Mouse (Mus musculus) limb, embryonic 10.5 days (tissue): Measurements from ENCODE around the gene Smim5. TPM values are rescaled to one million over a fixed set of nuclear protein-coding genes. Genes with fewer than 3 reads are reported as not detected.

ENCODE experiments used
- DNase-seq: peaks from one replicate; pipeline ENCODE4 v3.0.0-alpha.2; 2017; ENCODE audit warnings: low spot score
- H3K27ac ChIP-seq: fragments of 300-500 bp; sonication (generic); 2 replicates; pipeline ENCODE4 v1.5.1; 2016; ENCODE audit warnings: mild to moderate bottlenecking
- H3K27me3 ChIP-seq: fragments of 300-500 bp; sonication (generic); 2 replicates; pipeline ENCODE4 v1.6.1; 2016; ENCODE audit warnings: low read depth, mild to moderate bottlenecking; ENCODE audit not compliant: poor library complexity, severe bottlenecking
- H3K36me3 ChIP-seq: fragments of 300-500 bp; sonication (generic); 2 replicates; pipeline ENCODE4 v1.6.1; 2016; ENCODE audit warnings: mild to moderate bottlenecking, moderate library complexity
- H3K4me1 ChIP-seq: fragments of 300-500 bp; sonication (generic); 2 replicates; pipeline ENCODE4 v1.6.1; 2016
- H3K4me3 ChIP-seq: fragments of 300-500 bp; sonication (generic); 2 replicates; pipeline ENCODE4 v1.5.1; 2016; ENCODE audit warnings: mild to moderate bottlenecking, moderate library complexity
- H3K9me3 ChIP-seq: fragments of 300-500 bp; sonication (generic); replicated peaks from 2 replicates; pipeline ENCODE4 v1.6.1; 2016; ENCODE audit warnings: mild to moderate bottlenecking
- WGBS: fragments of 180-500 bp; shearing (Covaris S2); methylation state at CpG from one replicate; pipeline ENCODE4 v1.1.7; 2016; 5-methylcytosine and 5-hydroxymethylcytosine counted together
- polyA plus RNA-seq: library from polyadenylated mRNA; unstranded; fragments of >200 nt; fragmentation: Nextera tagmentation; extraction: Ambion mirVana; gene quantifications from 2 replicates; pipeline ENCODE4 v1.2.1, GENCODE M21; 2016

Gene Smim5
- polyA plus RNA-seq, 1 experiment from 2014 or later = 1.7 TPM

DNA sequence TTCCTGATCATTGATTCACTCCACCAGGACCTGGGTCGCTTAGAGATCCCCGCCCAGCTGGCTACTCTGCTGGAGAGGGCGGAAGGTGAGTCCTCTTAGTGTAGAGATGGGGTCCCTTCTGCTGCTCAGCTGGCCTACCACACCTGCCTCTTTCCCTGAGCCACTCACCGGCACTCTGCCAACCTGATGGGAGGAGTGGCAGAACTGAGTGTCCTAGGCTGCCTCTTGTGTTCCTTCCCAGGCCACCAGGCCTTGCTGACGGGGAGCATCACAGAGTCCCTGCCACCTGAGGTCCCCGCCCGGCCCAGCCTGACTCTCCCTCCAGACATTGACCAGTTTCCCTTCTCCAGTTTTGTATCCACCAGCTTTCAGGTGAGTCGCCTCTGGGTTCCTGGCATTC is 21.7 kb upstream of the Smim5 start:
- no peak overlapping the region for H3K4me3 ChIP-seq
- H3K9me3 ChIP-seq = no peaks in the 10 kb centered on the region
- H3K27me3 ChIP-seq = peaks cover 17% of the 10 kb centered on the region
- peaks cover 10% of the 10 kb centered on the region for H3K4me1 ChIP-seq
- no peaks in the 10 kb centered on the region for H3K36me3 ChIP-seq
- 84% methylated on average over 8 of the region's 8 CpGs for WGBS
- no peak overlapping the region for H3K27ac ChIP-seq
- DNase-seq = no peak

DNA sequence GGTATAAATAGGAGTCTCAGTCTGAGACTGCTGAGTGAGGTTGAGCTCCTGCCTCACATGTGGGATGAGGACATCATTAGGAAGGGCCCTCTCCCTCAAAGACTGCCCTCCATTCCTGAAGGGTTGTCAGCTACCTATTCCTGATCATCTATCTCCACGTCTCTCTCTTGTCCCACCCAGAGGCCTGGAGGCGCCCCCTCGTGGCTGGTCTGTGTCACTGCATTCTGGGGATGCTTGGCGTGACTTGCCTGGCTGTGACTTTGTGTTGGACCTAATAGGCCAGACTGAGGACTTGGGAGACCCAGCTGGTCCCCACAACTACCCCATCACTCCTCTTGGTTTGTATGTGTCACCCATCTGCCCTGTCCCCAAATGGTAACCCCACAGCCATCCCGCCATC is 18.8 kb upstream of the Smim5 start:
- Histone ChIP-seq H3K27ac (no peak overlapping the region), H3K9me3 (no peaks in the 10 kb centered on the region), H3K4me3 (no peak overlapping the region), H3K36me3 (no peaks in the 10 kb centered on the region), H3K4me1 (peaks cover 16% of the 10 kb centered on the region), H3K27me3 (peaks cover 32% of the 10 kb centered on the region)
- 29% methylated on average over 5 of the region's 5 CpGs for WGBS
- DNase-seq = peak; percentile 68

- no peaks in the 10 kb centered on the region for H3K36me3 ChIP-seq
- H3K27ac ChIP-seq = no peak overlapping the region
- no peaks in the 10 kb centered on the region for H3K9me3 ChIP-seq
- DNase-seq = no peak
- H3K4me1 ChIP-seq = peaks cover 12% of the 10 kb centered on the region
- no peak overlapping the region for H3K4me3 ChIP-seq
- WGBS = 22% methylated on average over 17 of the region's 17 CpGs
- peaks cover 32% of the 10 kb centered on the region for H3K27me3 ChIP-seq
Measured at GRCm38 (mm10) chr11:115883251-115883650, 16.5 kb upstream of the Smim5 start.

DNA sequence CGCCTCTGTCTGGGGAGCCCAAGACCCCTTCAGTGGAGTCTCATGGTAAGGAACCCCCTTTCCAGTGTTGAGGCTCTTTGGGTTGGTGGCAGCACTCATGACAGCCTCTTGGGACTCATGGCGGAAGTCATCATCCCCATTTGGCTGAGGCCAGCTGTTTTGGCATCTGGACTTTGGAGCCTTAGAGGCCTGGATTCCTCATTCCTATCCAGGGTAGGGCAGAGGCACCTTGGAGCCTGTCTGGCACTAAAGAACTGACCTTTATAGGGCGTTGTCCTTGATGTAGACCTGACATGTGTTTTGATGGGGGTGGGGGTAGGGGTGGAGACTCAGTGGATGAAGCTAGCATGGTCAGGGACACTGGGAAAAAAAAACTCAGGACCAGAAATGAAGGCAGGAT is 15.4 kb upstream of the Smim5 start:
- Histone ChIP-seq H3K4me3 (no peak overlapping the region), H3K36me3 (no peaks in the 10 kb centered on the region), H3K27me3 (peaks cover 32% of the 10 kb centered on the region), H3K27ac (no peak overlapping the region), H3K4me1 (peaks cover 13% of the 10 kb centered on the region), H3K9me3 (no peaks in the 10 kb centered on the region)
- DNase-seq = no peak
- 95% methylated on average over 3 of the region's 3 CpGs for WGBS

DNA sequence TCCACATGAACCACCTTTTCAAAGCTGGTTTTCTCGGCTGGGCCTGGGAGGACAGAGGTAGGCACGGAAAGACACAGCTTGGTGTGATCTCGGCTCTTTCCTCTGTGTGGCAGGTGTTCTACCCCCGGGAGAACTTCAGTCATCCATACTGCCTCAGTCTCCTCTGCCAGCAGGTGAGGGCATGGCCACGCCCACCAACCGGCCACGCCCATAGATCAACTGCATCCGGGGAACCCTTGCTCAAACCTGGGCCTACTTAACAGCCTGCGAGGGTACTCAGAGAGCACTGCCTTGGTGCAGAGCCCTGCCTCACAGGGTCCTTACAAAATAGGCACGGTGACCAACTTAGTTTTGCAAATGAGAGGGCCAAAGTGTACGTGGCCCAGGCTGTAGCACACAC is 14.5 kb upstream of the Smim5 start:
- H3K36me3 ChIP-seq = no peaks in the 10 kb centered on the region
- H3K27me3 ChIP-seq = peaks cover 32% of the 10 kb centered on the region
- H3K9me3 ChIP-seq = no peaks in the 10 kb centered on the region
- no peak for DNase-seq
- H3K4me3 ChIP-seq = no peak overlapping the region
- no peak overlapping the region for H3K27ac ChIP-seq
- peaks cover 13% of the 10 kb centered on the region for H3K4me1 ChIP-seq
- 71% methylated on average over 11 of the region's 11 CpGs for WGBS

GRCm38 (mm10) chr11:115886446-115886845 is 13.3 kb upstream of the Smim5 start:
- H3K27ac ChIP-seq = no peak overlapping the region
- no peak for DNase-seq
- no peaks in the 10 kb centered on the region for H3K36me3 ChIP-seq
- H3K27me3 ChIP-seq = peaks cover 31% of the 10 kb centered on the region
- H3K9me3 ChIP-seq = no peaks in the 10 kb centered on the region
- peaks cover 16% of the 10 kb centered on the region for H3K4me1 ChIP-seq
- H3K4me3 ChIP-seq = no peak overlapping the region
- 89% methylated on average over 11 of the region's 11 CpGs for WGBS

- Histone ChIP-seq H3K4me3 (no peak overlapping the region), H3K4me1 (peaks cover 16% of the 10 kb centered on the region), H3K9me3 (no peaks in the 10 kb centered on the region), H3K27ac (no peak overlapping the region), H3K27me3 (peaks cover 15% of the 10 kb centered on the region), H3K36me3 (peaks cover 12% of the 10 kb centered on the region)
- DNase-seq = no peak
- WGBS = 91% methylated on average over 5 of the region's 5 CpGs
Measured at GRCm38 (mm10) chr11:115888020-115888419, 11.7 kb upstream of the Smim5 start.

GRCm38 (mm10) chr11:115889159-115889558 is 10.6 kb upstream of the Smim5 start:
- H3K27ac ChIP-seq = 0 out of 2 replicates have a peak overlapping the region, but pooled peaks have one; percentile 5
- 82% methylated on average over 6 of the region's 6 CpGs for WGBS
- H3K27me3 ChIP-seq = peaks cover 4% of the 10 kb centered on the region
- no peaks in the 10 kb centered on the region for H3K9me3 ChIP-seq
- no peak overlapping the region for H3K4me3 ChIP-seq
- H3K4me1 ChIP-seq = peaks cover 10% of the 10 kb centered on the region
- DNase-seq = no peak
- H3K36me3 ChIP-seq = peaks cover 23% of the 10 kb centered on the region

GRCm38 (mm10) chr11:115892213-115892612 is 7.6 kb upstream of the Smim5 start:
- WGBS = 62% methylated on average over 6 of the region's 6 CpGs
- Histone ChIP-seq H3K9me3 (no peaks in the 10 kb centered on the region), H3K27me3 (no peaks in the 10 kb centered on the region), H3K36me3 (peaks cover 54% of the 10 kb centered on the region), H3K4me1 (peaks cover 7% of the 10 kb centered on the region), H3K4me3 (no peak overlapping the region), H3K27ac (peak overlapping the region; percentile 21; the same call in 1 of the 2 replicates)
- no peak for DNase-seq

- WGBS = 91% methylated on average over 9 of the region's 9 CpGs
- H3K36me3 ChIP-seq = peaks cover 57% of the 10 kb centered on the region
Measured at GRCm38 (mm10) chr11:115893071-115893470, 6.7 kb upstream of the Smim5 start.

DNA sequence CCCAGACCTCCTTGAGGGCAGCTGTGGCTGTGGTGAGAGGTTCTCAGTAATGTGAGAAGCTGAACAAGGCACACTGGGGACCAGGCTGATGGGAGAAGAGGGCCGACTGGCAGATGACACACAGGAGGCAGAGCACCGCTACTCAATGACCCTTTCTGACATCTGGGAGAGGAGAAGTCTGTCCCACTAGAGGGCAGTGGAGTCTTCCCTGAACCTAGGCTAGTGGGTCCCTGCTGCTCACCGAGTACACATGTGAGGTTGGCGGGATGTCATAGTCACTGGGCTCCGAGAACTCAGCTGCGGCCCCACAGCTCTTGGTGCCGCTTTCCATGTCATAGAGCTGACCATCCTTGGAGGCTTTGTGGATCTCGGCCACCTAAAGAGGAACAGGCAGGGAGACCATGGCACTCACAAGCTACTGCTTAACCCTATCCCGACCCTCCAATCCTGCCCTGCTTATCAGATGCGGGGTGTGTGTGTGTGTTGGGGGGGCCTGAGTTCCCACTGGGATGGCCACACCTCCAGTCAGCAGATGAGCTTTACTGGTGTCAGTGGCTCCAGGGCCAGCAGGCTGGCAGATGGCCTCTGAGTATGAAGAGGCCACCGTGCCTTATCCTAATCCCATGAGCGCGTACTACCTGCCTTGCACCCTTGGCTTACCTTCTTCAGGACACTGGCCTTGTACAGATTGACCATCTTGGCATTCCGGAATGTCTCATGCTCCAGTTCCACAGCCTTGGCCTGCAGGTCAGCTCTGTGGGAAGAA is 4.8 kb upstream of the Smim5 start:
- peaks cover 21% of the 10 kb centered on the region for H3K4me1 ChIP-seq
- no peak for DNase-seq
- no peak overlapping the region for H3K4me3 ChIP-seq
- H3K27ac ChIP-seq = no peak overlapping the region
- no peaks in the 10 kb centered on the region for H3K9me3 ChIP-seq
- H3K27me3 ChIP-seq = no peaks in the 10 kb centered on the region
- H3K36me3 ChIP-seq = peaks cover 57% of the 10 kb centered on the region
- 70% methylated on average over 14 of the region's 14 CpGs for WGBS

More at GRCm38 (mm10) chr11:115893071-115893470, 6.7 kb upstream of the Smim5 start:
- Histone ChIP-seq H3K9me3 (no peaks in the 10 kb centered on the region), H3K27me3 (no peaks in the 10 kb centered on the region), H3K27ac (no peak overlapping the region), H3K4me3 (no peak overlapping the region), H3K4me1 (peaks cover 6% of the 10 kb centered on the region; the same call in 1 of the 2 replicates)
- DNase-seq = no peak

DNA sequence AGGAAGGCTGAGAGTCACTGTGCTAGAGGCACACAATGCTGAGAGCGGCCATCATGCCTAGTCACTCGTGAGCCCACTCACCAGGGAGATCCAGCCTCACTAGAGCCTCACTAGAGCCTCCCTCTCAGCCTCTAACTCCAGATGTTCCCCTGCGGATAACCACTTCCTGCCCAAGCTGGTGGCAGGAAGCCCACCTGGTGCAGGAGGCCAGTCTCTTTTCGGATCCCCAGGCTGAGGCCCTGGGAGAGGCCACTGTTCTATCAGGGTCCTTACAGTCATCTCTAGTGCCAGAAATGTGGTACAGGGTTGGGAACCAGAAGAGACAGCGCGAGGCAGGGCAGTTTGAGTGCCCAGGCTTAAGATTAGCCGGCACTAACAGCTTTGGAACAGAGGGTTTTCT is 1.3 kb upstream of the Smim5 start:
- Histone ChIP-seq H3K27ac (peak overlapping the region; percentile 15; the same call in 1 of the 2 replicates), H3K4me3 (no peak overlapping the region), H3K4me1 (peaks cover 32% of the 10 kb centered on the region)

GRCm38 (mm10) chr11:115898886-115899285 is 880 bp upstream of the Smim5 start:
- H3K27ac ChIP-seq = peak overlapping the region; percentile 26; the same call in 1 of the 2 replicates
- H3K4me1 ChIP-seq = peaks cover 36% of the 10 kb centered on the region
- H3K27me3 ChIP-seq = no peaks in the 10 kb centered on the region
- DNase-seq = peak; percentile 50
- WGBS = 24% methylated on average over 4 of the region's 4 CpGs
- no peak overlapping the region for H3K4me3 ChIP-seq
- no peaks in the 10 kb centered on the region for H3K9me3 ChIP-seq
- H3K36me3 ChIP-seq = peaks cover 47% of the 10 kb centered on the region

More for the DNA sequence above, 1.3 kb upstream of the Smim5 start:
- H3K36me3 ChIP-seq = peaks cover 51% of the 10 kb centered on the region
- WGBS = 87% methylated on average over 7 of the region's 7 CpGs
- no peaks in the 10 kb centered on the region for H3K27me3 ChIP-seq
- no peaks in the 10 kb centered on the region for H3K9me3 ChIP-seq
- no peak for DNase-seq
